In genomic region chr12:3807548-3808395, GRCm38 (mm10) we compare ENCODE assay signal across 8 mouse cellular contexts. TPM values are rescaled to one million over a fixed set of nuclear protein-coding genes. Genes with fewer than 3 reads are reported as not detected.
DNase-seq lines count a peak whose midpoint lies in the region; ATAC-seq and TF ChIP-seq lines count a peak whose summit lies in the region.

No protein-coding gene starts in this region.

- H3K9me3 ChIP-seq in intestine, embryonic 16.5 days (ENCODE audit: control insufficient read depth, low read length): no peaks in the 10 kb centered on the region
- H3K9me3 ChIP-seq in liver, embryonic 11.5 days (ENCODE audit: control insufficient read depth, low read length): no peaks in the 10 kb centered on the region

- peak overlapping the region; percentile 84 for H3K4me3 ChIP-seq in intestine, embryonic 16.5 days (ENCODE audit: low read length)
- H3K4me3 ChIP-seq in liver, embryonic 11.5 days (ENCODE audit: low read depth, low read length): peak overlapping the region; percentile 88
- peak overlapping the region; percentile 88 for H3K4me3 ChIP-seq in testis, adult 2 months (ENCODE audit: control insufficient read depth, low read depth, low read length)

- H3K27me3 ChIP-seq in intestine, embryonic 16.5 days (replicated peaks; ENCODE audit: control insufficient read depth, insufficient read depth, low read length): no peaks in the 10 kb centered on the region
- peaks cover 30% of the 10 kb centered on the region for H3K27me3 ChIP-seq in liver, embryonic 11.5 days (replicated peaks; ENCODE audit: control insufficient read depth, insufficient read depth, low read length)
- no peaks in the 10 kb centered on the region; the same call in 1 of the 2 replicates for H3K27me3 ChIP-seq in testis, adult 2 months (ENCODE audit: control insufficient read depth, insufficient read depth, low read length)

- peak overlapping the region; percentile 97 for H3K27ac ChIP-seq in intestine, embryonic 16.5 days (ENCODE audit: low read length)
- H3K27ac ChIP-seq in liver, embryonic 11.5 days (ENCODE audit: low read depth, low read length): peak overlapping the region; percentile 88
- peak overlapping the region; percentile 84 for H3K27ac ChIP-seq in testis, adult 2 months (ENCODE audit: control insufficient read depth, insufficient read depth, low read depth, low read length)

- TF ChIP-seq CTCF in testis, adult 2 months (IDR thresholded peaks at IDR 0.05; ENCODE audit: control insufficient read depth, insufficient read depth, insufficient replicate concordance, low read depth, low read length): no peak

- H3K9ac ChIP-seq in intestine, embryonic 16.5 days (ENCODE audit: low read depth, low read length): peak overlapping the region; percentile 93
- H3K9ac ChIP-seq in liver, embryonic 11.5 days (ENCODE audit: low read depth, low read length): peak overlapping the region; percentile 80

- H3K36me3 ChIP-seq in intestine, embryonic 16.5 days (ENCODE audit: control insufficient read depth, insufficient read depth, low read length): no peaks in the 10 kb centered on the region
- H3K36me3 ChIP-seq in liver, embryonic 11.5 days (ENCODE audit: control insufficient read depth, insufficient read depth, low read length): no peaks in the 10 kb centered on the region
- no peaks in the 10 kb centered on the region for H3K36me3 ChIP-seq in testis, adult 2 months (ENCODE audit: control insufficient read depth, insufficient read depth, low read length)

- ATAC-seq in intestine, embryonic 16.5 days: peak; percentile 43
- peak; percentile 26 for ATAC-seq in liver, embryonic 11.5 days (replicated peaks; ENCODE audit: low FRiP score)

- H3K4me2 ChIP-seq in intestine, embryonic 16.5 days (ENCODE audit: low read depth, low read length): peak overlapping the region; percentile 81
- H3K4me2 ChIP-seq in liver, embryonic 11.5 days: peak overlapping the region; percentile 90

- peak; percentile 98 for DNase-seq in heart, adult 11 months
- DNase-seq in heart, adult 8-10 months (ENCODE audit: low spot score): no peak
- DNase-seq in cerebellum, adult 9-11 months: peak; percentile 82
- peak; percentile 67 for DNase-seq in gastrocnemius, postnatal 25 days
- DNase-seq in liver, embryonic 11.5 days (ENCODE audit: low spot score): peak; percentile 73
- peak; percentile 11 to 26 for DNase-seq in natural killer cell, adult 2 months (ENCODE audit: low spot score in 2 of 2)

- peaks cover 42% of the 10 kb centered on the region for H3K4me1 ChIP-seq in intestine, embryonic 16.5 days (ENCODE audit: control insufficient read depth, insufficient read depth, low read length)
- peaks cover 26% of the 10 kb centered on the region for H3K4me1 ChIP-seq in liver, embryonic 11.5 days (replicated peaks; ENCODE audit: control insufficient read depth, insufficient read depth, low read length)
- peaks cover 20% of the 10 kb centered on the region for H3K4me1 ChIP-seq in testis, adult 2 months (ENCODE audit: control insufficient read depth, insufficient read depth, low read length)

- under 1% methylated on average over 75 of the region's 105 CpGs for WGBS in intestine, embryonic 16.5 days
- WGBS in liver, embryonic 11.5 days: 1% methylated on average over 68 of the region's 105 CpGs

- TF ChIP-seq POLR2A in testis, adult 2 months (IDR thresholded peaks at IDR 0.05; ENCODE audit: control insufficient read depth, low read depth, low read length): no peak

RNA-seq across cellular contexts. Expression of gene Dnmt3a, which starts 2.0 kb away (rescaled TPM):
- total RNA-seq in heart, adult 8-10 months (2022): 10 to 100 TPM; 46.0 to 59.4 (median 50.9) TPM
- 100 to 1,000 TPM; 107 to 110 TPM for total RNA-seq in gastrocnemius, postnatal 25 days (2021)
- polyA plus RNA-seq in intestine, embryonic 16.5 days (2015; fragmentation: Nextera tagmentation; extraction: Ambion mirVana): 52.8 and 53.8 TPM in 2 replicates
- 73.2 and 73.3 TPM in 2 replicates for polyA plus RNA-seq in liver, embryonic 11.5 days (2014; fragmentation: Nextera tagmentation; extraction: Ambion mirVana)
- polyA plus RNA-seq in testis, adult 2 months (2012; rRNA removed): 7.0 and 7.2 TPM in 2 replicates
